Mouse (Mus musculus): ENCODE results near the gene Ipmk.

Gene Ipmk

GRCm38 (mm10) chr10:71347509-71347949 lies at the start of gene Ipmk:
TSS of gene Ipmk (plus strand) at chr10:71347763.
- peak; percentile 81 for DNase-seq (ENCODE audit: extremely low spot score, low read depth, low spot score)

- DNase-seq (ENCODE audit: extremely low spot score, low read depth, low spot score) = no peak
Observed at GRCm38 (mm10) chr10:71300161-71300560, 47.4 kb upstream of the Ipmk start.

GRCm38 (mm10) chr10:71302490-71302889 lies 45.1 kb upstream of the Ipmk start:
- DNase-seq (ENCODE audit: extremely low spot score, low read depth, low spot score) = no peak

- no peak for DNase-seq (ENCODE audit: extremely low spot score, low read depth, low spot score)
Observed at GRCm38 (mm10) chr10:71306190-71306589, 41.4 kb upstream of the Ipmk start.

GRCm38 (mm10) chr10:71306759-71307158 lies 40.8 kb upstream of the Ipmk start:
- no peak for DNase-seq (ENCODE audit: extremely low spot score, low read depth, low spot score)

GRCm38 (mm10) chr10:71308199-71308598 lies 39.4 kb upstream of the Ipmk start:
- DNase-seq (ENCODE audit: extremely low spot score, low read depth, low spot score) = no peak

- DNase-seq (ENCODE audit: extremely low spot score, low read depth, low spot score) = no peak
Observed at GRCm38 (mm10) chr10:71310288-71310687, 37.3 kb upstream of the Ipmk start.

- DNase-seq (ENCODE audit: extremely low spot score, low read depth, low spot score) = no peak
Observed at GRCm38 (mm10) chr10:71314596-71314995, 33.0 kb upstream of the Ipmk start.

- DNase-seq (ENCODE audit: extremely low spot score, low read depth, low spot score) = no peak
Observed at GRCm38 (mm10) chr10:71316056-71316455, 31.5 kb upstream of the Ipmk start.

- DNase-seq (ENCODE audit: extremely low spot score, low read depth, low spot score) = no peak
Observed at GRCm38 (mm10) chr10:71316497-71316896, 31.1 kb upstream of the Ipmk start.

- no peak for DNase-seq (ENCODE audit: extremely low spot score, low read depth, low spot score)
Observed at GRCm38 (mm10) chr10:71323669-71324068, 23.9 kb upstream of the Ipmk start.

- no peak for DNase-seq (ENCODE audit: extremely low spot score, low read depth, low spot score)
Observed at GRCm38 (mm10) chr10:71326123-71326522, 21.4 kb upstream of the Ipmk start.

GRCm38 (mm10) chr10:71326789-71327188 lies 20.8 kb upstream of the Ipmk start:
- no peak for DNase-seq (ENCODE audit: extremely low spot score, low read depth, low spot score)

GRCm38 (mm10) chr10:71327386-71327785 lies 20.2 kb upstream of the Ipmk start:
- DNase-seq (ENCODE audit: extremely low spot score, low read depth, low spot score) = no peak

- no peak for DNase-seq (ENCODE audit: extremely low spot score, low read depth, low spot score)
Observed at GRCm38 (mm10) chr10:71328382-71328781, 19.2 kb upstream of the Ipmk start.

- DNase-seq (ENCODE audit: extremely low spot score, low read depth, low spot score) = no peak
Observed at GRCm38 (mm10) chr10:71328870-71329269, 18.7 kb upstream of the Ipmk start.

GRCm38 (mm10) chr10:71329295-71329694 lies 18.3 kb upstream of the Ipmk start:
- no peak for DNase-seq (ENCODE audit: extremely low spot score, low read depth, low spot score)

- DNase-seq (ENCODE audit: extremely low spot score, low read depth, low spot score) = no peak
Observed at GRCm38 (mm10) chr10:71330070-71330469, 17.5 kb upstream of the Ipmk start.

GRCm38 (mm10) chr10:71331908-71332307 lies 15.7 kb upstream of the Ipmk start:
- no peak for DNase-seq (ENCODE audit: extremely low spot score, low read depth, low spot score)

- no peak for DNase-seq (ENCODE audit: extremely low spot score, low read depth, low spot score)
Observed at GRCm38 (mm10) chr10:71332376-71332775, 15.2 kb upstream of the Ipmk start.

- DNase-seq (ENCODE audit: extremely low spot score, low read depth, low spot score) = no peak
Observed at GRCm38 (mm10) chr10:71332859-71333258, 14.7 kb upstream of the Ipmk start.

- no peak for DNase-seq (ENCODE audit: extremely low spot score, low read depth, low spot score)
Observed at GRCm38 (mm10) chr10:71337733-71338132, 9.8 kb upstream of the Ipmk start.

- DNase-seq (ENCODE audit: extremely low spot score, low read depth, low spot score) = no peak
Observed at GRCm38 (mm10) chr10:71338156-71338905, 9.2 kb upstream of the Ipmk start.

All from hindlimb bud, embryonic 11.5 days (tissue).